18 mouse cellular contexts compared by ENCODE assay signal in the genomic region with DNA sequence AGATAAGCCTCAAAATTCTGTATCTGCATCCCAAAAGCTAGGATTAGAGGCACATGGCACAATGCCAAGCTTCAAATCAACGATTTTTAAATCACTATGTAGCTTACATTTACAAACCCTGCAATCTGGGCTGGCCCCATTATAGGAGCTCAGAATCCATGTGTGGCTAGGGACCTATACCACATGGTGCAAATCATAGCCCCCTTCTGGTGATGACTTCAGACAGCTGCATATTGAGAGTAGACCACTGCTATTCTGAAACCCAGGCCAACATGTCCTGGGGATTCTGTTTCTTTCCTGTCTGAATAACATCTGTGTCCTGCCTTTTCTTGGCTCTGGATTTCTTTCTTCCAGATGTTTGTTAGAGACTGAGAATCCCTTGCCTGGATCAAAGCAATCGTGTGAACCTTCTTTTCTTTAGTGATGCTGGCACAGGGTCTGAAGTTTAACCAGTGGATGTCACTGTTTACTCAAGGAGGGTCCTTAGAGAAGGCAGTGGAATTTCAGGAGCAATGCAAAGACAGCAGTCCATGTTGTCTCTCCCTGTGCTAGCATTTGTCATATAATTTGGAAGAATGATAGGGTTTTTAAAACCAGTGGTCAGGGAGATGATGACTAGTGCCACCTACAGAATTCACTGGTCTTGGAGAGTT.
A peak's percentile ranks its signal among the peaks of the same experiment; 100 is the strongest.
DNase-seq lines count a peak whose midpoint lies in the region; ATAC-seq and TF ChIP-seq lines count a peak whose summit lies in the region.
"Had no signal": no experiment of that assay in that cellular context is flagged by ENCODE, and none has a peak within 500 bp of the region (broad histone marks: within the 10 kb centered on the region; RNA-seq: fewer than 3 reads in every experiment).

No protein-coding gene starts in this region.

- no peaks in the 10 kb centered on the region for H3K4me1 ChIP-seq in embryonic facial prominence, embryonic 11.5 days (ENCODE audit: control insufficient read depth, insufficient read depth, low read length)
- no peaks in the 10 kb centered on the region for H3K4me1 ChIP-seq in embryonic facial prominence, embryonic 10.5 days
- no peaks in the 10 kb centered on the region for H3K4me1 ChIP-seq in hindbrain, embryonic 14.5 days (replicated peaks; ENCODE audit: control insufficient read depth, insufficient read depth, low read length)
- no peaks in the 10 kb centered on the region for H3K4me1 ChIP-seq in hindbrain, embryonic 10.5 days (replicated peaks)
- no peaks in the 10 kb centered on the region for H3K4me1 ChIP-seq in midbrain, postnatal 0 days (ENCODE audit: insufficient read depth, low read length)
- H3K4me1 ChIP-seq in midbrain, embryonic 16.5 days (ENCODE audit: control insufficient read depth, insufficient read depth, low read length), result no peaks in the 10 kb centered on the region
- H3K4me1 ChIP-seq in limb, embryonic 14.5 days (ENCODE audit: control insufficient read depth, insufficient read depth, low read length), result no peaks in the 10 kb centered on the region

- no peak overlapping the region for H3K9ac ChIP-seq in embryonic facial prominence, embryonic 11.5 days (replicated peaks; ENCODE audit: low read length)
- no peak overlapping the region for H3K9ac ChIP-seq in hindbrain, embryonic 14.5 days
- no peak overlapping the region for H3K9ac ChIP-seq in midbrain, postnatal 0 days (replicated peaks; ENCODE audit: low read length, poor library complexity, severe bottlenecking)
- no peak overlapping the region for H3K9ac ChIP-seq in midbrain, embryonic 16.5 days (ENCODE audit: low read depth, low read length)
- H3K9ac ChIP-seq in limb, embryonic 14.5 days (ENCODE audit: low read depth, low read length, severe bottlenecking), result no peak overlapping the region

- no peak overlapping the region for H3K4me2 ChIP-seq in embryonic facial prominence, embryonic 11.5 days (ENCODE audit: low read depth, low read length)
- H3K4me2 ChIP-seq in hindbrain, embryonic 14.5 days (replicated peaks), result no peak overlapping the region
- H3K4me2 ChIP-seq in midbrain, postnatal 0 days (ENCODE audit: low read depth, low read length, poor library complexity, severe bottlenecking), result no peak overlapping the region
- H3K4me2 ChIP-seq in midbrain, embryonic 16.5 days (ENCODE audit: low read length), result no peak overlapping the region
- H3K4me2 ChIP-seq in limb, embryonic 14.5 days (replicated peaks; ENCODE audit: low read depth, low read length, severe bottlenecking), result no peak overlapping the region
- H3K4me2 ChIP-seq: midbrain, embryonic 11.5 days had no signal

- H3K9me3 ChIP-seq in embryonic facial prominence, embryonic 11.5 days (replicated peaks; ENCODE audit: control insufficient read depth, low read length), result no peaks in the 10 kb centered on the region
- H3K9me3 ChIP-seq in embryonic facial prominence, embryonic 10.5 days, result no peaks in the 10 kb centered on the region
- H3K9me3 ChIP-seq in hindbrain, embryonic 14.5 days (ENCODE audit: control insufficient read depth, low read length), result no peaks in the 10 kb centered on the region
- H3K9me3 ChIP-seq in hindbrain, embryonic 10.5 days, result no peaks in the 10 kb centered on the region
- H3K9me3 ChIP-seq in midbrain, postnatal 0 days (ENCODE audit: low read length), result no peaks in the 10 kb centered on the region
- no peaks in the 10 kb centered on the region for H3K9me3 ChIP-seq in midbrain, embryonic 16.5 days (replicated peaks; ENCODE audit: control insufficient read depth, low read length, poor library complexity, severe bottlenecking)
- H3K9me3 ChIP-seq in limb, embryonic 14.5 days (ENCODE audit: control insufficient read depth, low read length), result no peaks in the 10 kb centered on the region

- TF ChIP-seq CTCF in midbrain, postnatal 0 days (IDR thresholded peaks at IDR 0.05), result peak; percentile 74

- TF ChIP-seq POLR2A in limb, embryonic 14.5 days (IDR thresholded peaks at IDR 0.05; ENCODE audit: borderline replicate concordance, extremely low read depth, insufficient read depth, insufficient read length), result no peak

- H3K4me3 ChIP-seq in embryonic facial prominence, embryonic 11.5 days (ENCODE audit: low read depth, low read length), result no peak overlapping the region
- H3K4me3 ChIP-seq in embryonic facial prominence, embryonic 10.5 days, result no peak overlapping the region
- no peak overlapping the region for H3K4me3 ChIP-seq in hindbrain, embryonic 14.5 days (replicated peaks; ENCODE audit: low read length)
- no peak overlapping the region for H3K4me3 ChIP-seq in hindbrain, embryonic 10.5 days
- H3K4me3 ChIP-seq in midbrain, postnatal 0 days (ENCODE audit: low read depth, low read length), result no peak overlapping the region
- no peak overlapping the region for H3K4me3 ChIP-seq in midbrain, embryonic 16.5 days (ENCODE audit: low read depth, low read length)
- no peak overlapping the region for H3K4me3 ChIP-seq in limb, embryonic 14.5 days (replicated peaks; ENCODE audit: low read length)

- 47% methylated on average over 2 of the region's 2 CpGs for WGBS in embryonic facial prominence, embryonic 11.5 days
- 73% methylated on average over 2 of the region's 2 CpGs for WGBS in embryonic facial prominence, embryonic 10.5 days
- WGBS in hindbrain, embryonic 14.5 days, result 56% methylated on average over 2 of the region's 2 CpGs
- 62% methylated on average over 2 of the region's 2 CpGs for WGBS in hindbrain, embryonic 10.5 days
- WGBS in midbrain, postnatal 0 days, result 39% methylated on average over 2 of the region's 2 CpGs
- 51% methylated on average over 2 of the region's 2 CpGs for WGBS in midbrain, embryonic 16.5 days
- WGBS in limb, embryonic 14.5 days, result 32% methylated on average over 2 of the region's 2 CpGs

- peak; percentile 65; the same call in 1 of the 2 replicates for ATAC-seq in embryonic facial prominence, embryonic 11.5 days (replicated peaks; ENCODE audit: insufficient number of reproducible peaks, low FRiP score, low TSS enrichment, low read depth)
- peak; percentile 53; the same call in 1 of the 2 replicates for ATAC-seq in hindbrain, embryonic 14.5 days (ENCODE audit: low FRiP score)
- ATAC-seq in midbrain, postnatal 0 days (ENCODE audit: low FRiP score), result no peak
- ATAC-seq in midbrain, embryonic 16.5 days, result no peak
- peak; percentile 80 for ATAC-seq in limb, embryonic 14.5 days (ENCODE audit: low FRiP score, low read depth)
- ATAC-seq: CD4-positive, CD25-positive, alpha-beta regulatory T cell, adult 4 months; Patski had no signal

- H3K36me3 ChIP-seq in embryonic facial prominence, embryonic 11.5 days (replicated peaks; ENCODE audit: control insufficient read depth, insufficient read depth, low read depth, low read length), result no peaks in the 10 kb centered on the region
- H3K36me3 ChIP-seq in embryonic facial prominence, embryonic 10.5 days (replicated peaks), result no peaks in the 10 kb centered on the region
- H3K36me3 ChIP-seq in hindbrain, embryonic 14.5 days (replicated peaks; ENCODE audit: control insufficient read depth, insufficient read depth), result no peaks in the 10 kb centered on the region
- no peaks in the 10 kb centered on the region for H3K36me3 ChIP-seq in hindbrain, embryonic 10.5 days
- H3K36me3 ChIP-seq in midbrain, postnatal 0 days (ENCODE audit: insufficient read depth, low read length), result no peaks in the 10 kb centered on the region
- H3K36me3 ChIP-seq in midbrain, embryonic 16.5 days (ENCODE audit: control insufficient read depth, insufficient read depth, low read length), result no peaks in the 10 kb centered on the region
- no peaks in the 10 kb centered on the region for H3K36me3 ChIP-seq in limb, embryonic 14.5 days (ENCODE audit: control insufficient read depth, insufficient read depth, low read length)

- no peaks in the 10 kb centered on the region for H3K27me3 ChIP-seq in embryonic facial prominence, embryonic 11.5 days (ENCODE audit: control insufficient read depth, insufficient read depth, low read length)
- H3K27me3 ChIP-seq in embryonic facial prominence, embryonic 10.5 days (replicated peaks; ENCODE audit: low read depth, poor library complexity, severe bottlenecking), result no peaks in the 10 kb centered on the region
- no peaks in the 10 kb centered on the region for H3K27me3 ChIP-seq in hindbrain, embryonic 14.5 days (ENCODE audit: control insufficient read depth, insufficient read depth, low read length)
- H3K27me3 ChIP-seq in hindbrain, embryonic 10.5 days (ENCODE audit: insufficient read depth, poor library complexity, severe bottlenecking), result no peaks in the 10 kb centered on the region
- H3K27me3 ChIP-seq in midbrain, postnatal 0 days (ENCODE audit: insufficient read depth, low read length), result no peaks in the 10 kb centered on the region
- H3K27me3 ChIP-seq in midbrain, embryonic 16.5 days (ENCODE audit: control insufficient read depth, insufficient read depth, low read depth, low read length), result no peaks in the 10 kb centered on the region
- no peaks in the 10 kb centered on the region for H3K27me3 ChIP-seq in limb, embryonic 14.5 days (ENCODE audit: control insufficient read depth, insufficient read depth, low read length)
- H3K27me3 ChIP-seq: Patski had no signal

- no peak overlapping the region for H3K27ac ChIP-seq in embryonic facial prominence, embryonic 11.5 days (replicated peaks; ENCODE audit: low read depth, low read length)
- no peak overlapping the region for H3K27ac ChIP-seq in embryonic facial prominence, embryonic 10.5 days (replicated peaks)
- H3K27ac ChIP-seq in hindbrain, embryonic 14.5 days, result no peak overlapping the region
- H3K27ac ChIP-seq in hindbrain, embryonic 10.5 days, result no peak overlapping the region
- H3K27ac ChIP-seq in midbrain, postnatal 0 days (ENCODE audit: low read depth, low read length), result no peak overlapping the region
- no peak overlapping the region for H3K27ac ChIP-seq in midbrain, embryonic 16.5 days (ENCODE audit: low read length)
- no peak overlapping the region for H3K27ac ChIP-seq in limb, embryonic 14.5 days (replicated peaks; ENCODE audit: low read depth, low read length)
- H3K27ac ChIP-seq: macrophage had no signal

- DNase-seq in embryonic facial prominence, embryonic 11.5 days (ENCODE audit: low spot score), result no peak
- no peak for DNase-seq in embryonic facial prominence, embryonic 10.5 days (ENCODE audit: low spot score)
- DNase-seq in hindbrain, embryonic 14.5 days (ENCODE audit: low spot score), result peak; percentile 44
- DNase-seq in hindbrain, embryonic 10.5 days (ENCODE audit: low spot score), result no peak
- DNase-seq in midbrain, postnatal 0 days (ENCODE audit: low spot score), result peak; percentile 73
- peak; percentile 43 for DNase-seq in limb, embryonic 14.5 days (ENCODE audit: low spot score)
- DNase-seq in lung, postnatal 10 days, result no peak
- DNase-seq: adrenal gland, adult 8-10 months; cerebellum, postnatal 25 days; embryo, embryonic 11 days; kidney, adult 18-20 months; kidney, postnatal 10 days; lung, adult 2 months had no signal

Comparison
In these comparisons a context has a peak if more than half of its experiments do, and no peak if none do; other contexts are left out.
1. DNase-seq: peak in hindbrain, embryonic 14.5 days (single experiment), midbrain, postnatal 0 days (single experiment) and limb, embryonic 14.5 days (single experiment); none in embryonic facial prominence, embryonic 11.5 days (single experiment), embryonic facial prominence, embryonic 10.5 days (single experiment), hindbrain, embryonic 10.5 days (single experiment) and lung, postnatal 10 days (single experiment).
2. ATAC-seq: peak in embryonic facial prominence, embryonic 11.5 days (single experiment), hindbrain, embryonic 14.5 days (single experiment) and limb, embryonic 14.5 days (single experiment); none in midbrain, postnatal 0 days (single experiment) and midbrain, embryonic 16.5 days (single experiment).